Mouse (Mus musculus) adipocyte (in vitro differentiated cells): ENCODE data around the gene Slc38a3.

Source experiments
- DNase-seq: peaks from one replicate; pipeline ENCODE4 v3.0.0-alpha.2; 2016; ENCODE audit warnings: low spot score

Slc38a3 gene

GRCm38 (mm10) chr9:107669480-107669945 lies at the start of gene Slc38a3:
TSS of gene Slc38a3 (minus strand) at chr9:107669530.
- DNase-seq = no peak

- DNase-seq = no peak
Measured at GRCm38 (mm10) chr9:107716951-107717350, 47.6 kb upstream of the Slc38a3 start.

DNA sequence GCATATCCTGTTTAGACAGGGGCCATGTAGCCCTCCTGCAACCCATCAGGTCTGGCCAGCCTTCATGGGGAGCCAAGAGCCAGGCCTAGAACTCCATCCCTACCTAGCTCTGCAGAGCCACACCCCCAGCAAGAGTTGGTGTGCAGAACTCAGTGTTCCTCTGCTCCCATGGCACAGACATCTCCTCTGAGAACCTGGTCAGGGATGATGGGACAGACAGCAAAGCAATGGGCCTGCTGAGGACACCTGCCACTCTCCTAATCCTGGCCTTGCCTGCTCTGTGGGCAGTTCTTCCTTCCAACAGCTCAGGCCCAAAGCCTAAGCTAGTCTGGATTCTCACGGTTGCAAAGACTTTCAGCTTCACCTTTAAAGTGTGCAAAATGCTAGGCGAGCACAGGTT lies 46.3 kb upstream of the Slc38a3 start:
- no peak for DNase-seq

GRCm38 (mm10) chr9:107714221-107714952 lies 45.1 kb upstream of the Slc38a3 start:
- peak; percentile 68 for DNase-seq

GRCm38 (mm10) chr9:107709697-107710483 lies 40.6 kb upstream of the Slc38a3 start, which contains the start of gene Sema3f:
TSS of gene Sema3f (minus strand) at chr9:107710475.
- DNase-seq = peak; percentile 59

- no peak for DNase-seq
Measured at GRCm38 (mm10) chr9:107709096-107709696, 39.9 kb upstream of the Slc38a3 start.

- no peak for DNase-seq
Measured at GRCm38 (mm10) chr9:107708439-107709095, 39.2 kb upstream of the Slc38a3 start.

GRCm38 (mm10) chr9:107707701-107708438 lies 38.5 kb upstream of the Slc38a3 start:
- DNase-seq = no peak

GRCm38 (mm10) chr9:107706781-107707211 lies 37.5 kb upstream of the Slc38a3 start:
- no peak for DNase-seq

DNA sequence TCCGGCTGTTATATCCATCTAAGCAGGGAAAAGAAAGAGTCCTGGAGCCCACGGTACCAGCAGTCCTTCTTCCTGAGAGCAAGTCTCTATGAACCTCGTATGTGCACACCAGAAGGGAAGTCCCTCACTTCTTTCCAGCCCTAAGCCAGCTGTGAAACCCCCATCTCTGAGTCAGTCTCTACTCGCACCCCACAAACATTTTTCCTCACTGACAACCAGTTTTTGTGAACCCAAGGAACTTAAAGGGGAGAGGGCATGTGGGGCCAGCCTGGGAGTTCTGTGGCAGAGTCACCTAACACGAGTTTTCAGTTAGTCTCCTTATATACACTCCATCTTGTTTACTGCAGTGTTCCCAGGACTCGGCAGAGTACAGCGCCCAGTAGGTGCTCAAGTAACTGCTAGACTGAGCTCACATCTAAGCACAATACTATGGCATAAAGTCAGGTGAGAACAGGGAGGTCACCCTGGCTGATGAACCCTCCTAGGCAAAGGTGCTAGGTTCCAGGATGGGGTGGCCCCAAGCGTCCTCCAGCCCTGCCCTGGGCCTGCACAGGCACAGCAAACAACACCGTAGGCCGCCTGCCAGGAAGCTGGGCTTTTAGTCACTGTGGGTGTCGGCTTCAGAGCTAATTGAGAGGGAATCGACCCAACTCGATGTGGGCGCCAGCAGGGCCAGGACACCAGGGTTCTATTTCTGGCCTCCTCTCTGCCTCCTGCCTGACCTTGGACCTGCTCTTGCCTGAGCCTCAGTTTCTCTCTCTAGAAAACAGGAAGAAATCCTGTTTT lies 34.2 kb upstream of the Slc38a3 start:
- DNase-seq = peak; percentile 69

DNA sequence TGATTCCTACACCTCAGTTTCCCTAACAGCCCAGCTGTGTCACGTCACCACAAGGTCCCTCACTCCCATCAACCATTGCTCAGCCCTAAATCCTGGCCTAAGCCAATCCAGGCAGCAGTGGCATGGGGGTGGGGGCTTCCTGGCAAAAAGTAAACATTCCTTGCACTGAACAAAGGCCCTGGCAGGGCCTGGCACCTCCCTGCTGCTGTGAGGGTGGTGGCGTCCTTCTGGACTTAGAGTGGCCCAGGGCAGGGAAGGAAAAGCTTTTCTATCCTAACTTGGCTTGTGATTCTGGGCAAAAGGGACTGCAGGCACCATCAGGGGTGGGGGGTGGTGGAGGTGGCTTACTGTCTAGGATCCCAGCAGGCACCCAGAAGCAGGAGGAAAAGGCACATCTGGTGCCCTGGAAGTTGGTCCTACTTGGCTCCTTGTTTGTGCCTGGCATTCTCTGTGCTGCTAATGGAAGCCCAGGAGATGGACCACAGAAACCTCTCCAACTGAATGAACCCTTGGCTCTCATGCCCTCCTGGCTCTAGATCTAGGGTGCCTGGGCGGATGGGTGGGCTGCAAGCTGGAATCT lies 33.4 kb upstream of the Slc38a3 start:
- peak; percentile 65 for DNase-seq

DNA sequence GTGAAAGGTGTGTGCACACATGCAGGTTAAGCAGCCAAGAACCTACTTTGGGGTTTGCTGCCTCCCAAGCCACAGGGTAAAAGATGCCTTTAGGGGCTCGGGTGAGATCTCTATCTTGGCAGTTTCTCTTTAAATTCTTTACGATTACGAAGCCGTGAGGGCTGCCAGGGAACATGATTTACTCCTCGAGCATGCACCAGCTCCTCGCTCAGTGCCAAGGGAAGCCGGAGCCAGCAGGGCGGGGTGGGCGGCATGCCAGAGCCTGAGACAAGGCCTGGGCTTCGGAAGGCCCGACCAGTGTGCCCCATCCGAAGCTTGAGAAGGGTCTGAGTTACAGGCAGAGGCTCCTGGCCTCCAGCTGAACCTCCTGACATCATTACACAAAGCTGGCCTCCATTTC lies 32.3 kb upstream of the Slc38a3 start:
- DNase-seq = peak; percentile 92

GRCm38 (mm10) chr9:107700114-107700571 lies 30.8 kb upstream of the Slc38a3 start:
- DNase-seq = peak; percentile 59

DNA sequence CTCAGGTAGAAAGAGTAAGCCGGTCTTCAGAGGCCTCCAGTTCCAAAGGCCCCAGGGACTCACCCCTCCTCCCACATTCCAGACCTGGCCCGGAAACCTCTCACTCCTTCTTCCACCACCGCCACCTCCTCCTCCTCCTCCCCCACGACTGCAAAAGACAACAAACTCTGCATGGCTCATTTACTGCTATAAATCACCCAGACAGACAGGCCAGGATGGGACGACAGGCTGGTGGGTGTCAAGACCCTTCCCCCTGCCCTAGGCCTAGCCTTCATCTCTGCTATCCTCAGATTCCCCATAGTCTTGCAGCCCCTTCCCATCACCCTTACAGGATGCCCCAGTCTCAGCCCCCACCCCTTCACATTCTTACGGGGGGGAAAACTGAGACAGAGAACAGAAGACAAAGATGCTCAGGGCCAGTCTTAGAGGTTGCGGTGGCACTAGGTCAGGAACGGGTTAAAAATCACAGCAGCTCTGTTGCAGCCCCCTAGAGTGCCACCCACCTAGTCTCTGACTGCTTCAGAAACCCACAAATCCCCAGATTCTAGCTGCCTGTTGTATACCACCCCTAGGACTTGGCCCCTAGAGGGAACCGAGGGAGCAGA lies 30.1 kb upstream of the Slc38a3 start:
- DNase-seq = no peak

GRCm38 (mm10) chr9:107698611-107699190 lies 29.4 kb upstream of the Slc38a3 start:
- no peak for DNase-seq

- DNase-seq = no peak
Measured at GRCm38 (mm10) chr9:107697811-107698521, 28.6 kb upstream of the Slc38a3 start.

DNA sequence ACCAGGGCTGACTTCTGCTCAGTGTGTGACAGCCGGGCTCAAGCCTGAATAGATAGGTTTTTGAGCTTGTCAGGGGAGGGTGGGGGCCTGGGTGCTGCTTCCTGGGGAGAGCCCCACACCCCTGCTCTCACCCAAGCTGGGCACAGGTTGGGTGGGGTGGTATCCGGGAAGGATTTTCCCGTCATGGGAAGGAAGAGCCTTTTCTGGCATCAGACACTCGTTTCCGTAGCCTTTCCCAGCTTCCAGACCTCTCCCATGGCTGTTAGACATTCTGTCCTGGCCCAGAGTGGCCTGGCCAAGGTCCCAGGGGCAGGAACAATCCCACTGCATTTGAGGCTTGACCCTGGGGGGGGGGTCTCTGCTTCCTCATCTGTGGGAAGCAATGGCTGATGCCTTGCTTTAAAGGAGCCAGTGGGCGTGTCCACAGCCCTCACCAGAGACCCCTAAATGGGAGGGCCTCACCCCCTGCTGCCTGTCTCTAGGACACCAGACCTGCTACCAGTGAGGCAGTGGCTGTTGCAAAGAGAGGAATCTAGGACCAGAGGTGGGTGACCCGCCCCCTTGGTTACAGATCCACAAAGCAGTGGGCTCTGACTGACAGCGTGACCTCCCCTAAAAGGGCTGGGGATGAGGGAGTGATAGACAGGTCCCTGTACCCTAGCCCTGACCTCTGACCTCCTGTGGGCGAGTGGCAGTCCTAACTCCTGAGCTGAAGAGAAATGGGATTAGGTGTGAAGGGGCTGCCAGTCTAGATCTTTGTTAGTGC lies 27.7 kb upstream of the Slc38a3 start:
- no peak for DNase-seq

DNA sequence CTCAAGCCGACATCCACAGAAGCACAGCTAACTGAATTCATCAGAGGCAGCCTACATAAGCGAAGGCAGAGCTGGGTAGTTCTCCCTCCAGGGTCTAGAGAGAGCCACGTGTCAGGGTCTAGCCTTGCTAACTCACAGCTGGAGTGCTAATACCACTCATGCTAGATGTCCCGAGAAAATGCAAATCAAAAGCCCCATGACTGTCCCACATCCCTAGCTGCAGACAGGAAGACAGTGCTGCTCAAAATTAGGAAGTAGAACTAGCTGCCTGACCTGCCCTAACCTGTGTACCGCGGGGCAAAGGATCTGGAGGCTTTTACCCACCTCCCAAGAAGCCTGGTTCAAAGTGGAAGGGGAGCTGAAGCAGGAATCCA lies 26.8 kb upstream of the Slc38a3 start:
- no peak for DNase-seq
